Mouse (Mus musculus): ENCODE measurements around the gene Pdss2. TPM values are rescaled to one million over a fixed set of nuclear protein-coding genes. Genes with fewer than 3 reads are reported as not detected.

Gene Pdss2
- polyA plus RNA-seq (2017; shearing (Covaris generic)) = 8.8 TPM

DNA sequence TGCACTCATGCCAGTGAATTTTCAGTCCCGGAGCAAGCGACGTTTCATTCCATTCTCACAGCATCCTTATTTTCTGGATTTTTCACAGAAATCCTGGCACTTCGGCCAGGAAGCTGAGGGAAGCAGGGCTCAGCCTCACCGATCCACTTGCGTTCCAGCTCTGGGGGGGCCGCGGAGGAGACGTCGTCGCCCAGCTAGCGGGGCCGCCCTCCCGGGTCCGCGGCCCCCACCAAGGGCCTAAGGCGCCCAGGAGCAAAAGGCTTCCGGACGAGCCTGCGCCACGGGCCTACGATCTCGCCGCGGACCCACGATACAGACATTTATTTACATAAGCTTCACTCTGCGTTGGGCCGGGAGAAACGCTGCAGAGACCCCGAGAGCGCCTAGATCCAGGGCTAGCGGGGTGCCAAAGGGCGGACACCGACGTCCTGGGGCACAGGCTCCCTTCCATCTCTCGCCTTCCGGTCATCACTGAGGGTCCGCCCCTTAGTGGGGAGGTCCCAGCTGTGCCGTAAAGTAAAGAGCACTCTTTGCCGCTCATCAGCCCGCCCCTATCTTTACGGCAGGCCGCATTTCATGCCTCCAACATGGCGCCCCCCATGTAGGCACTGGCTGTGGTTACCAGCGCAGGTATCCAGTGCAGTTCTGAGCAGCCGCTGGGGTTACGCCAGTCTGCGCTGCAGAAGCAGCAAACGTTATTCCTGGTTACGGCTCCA is at the start of gene Pdss2:
TSS of gene Pdss2 (plus strand) at position 577 of the 716 bp plus-strand sequence.

DNA sequence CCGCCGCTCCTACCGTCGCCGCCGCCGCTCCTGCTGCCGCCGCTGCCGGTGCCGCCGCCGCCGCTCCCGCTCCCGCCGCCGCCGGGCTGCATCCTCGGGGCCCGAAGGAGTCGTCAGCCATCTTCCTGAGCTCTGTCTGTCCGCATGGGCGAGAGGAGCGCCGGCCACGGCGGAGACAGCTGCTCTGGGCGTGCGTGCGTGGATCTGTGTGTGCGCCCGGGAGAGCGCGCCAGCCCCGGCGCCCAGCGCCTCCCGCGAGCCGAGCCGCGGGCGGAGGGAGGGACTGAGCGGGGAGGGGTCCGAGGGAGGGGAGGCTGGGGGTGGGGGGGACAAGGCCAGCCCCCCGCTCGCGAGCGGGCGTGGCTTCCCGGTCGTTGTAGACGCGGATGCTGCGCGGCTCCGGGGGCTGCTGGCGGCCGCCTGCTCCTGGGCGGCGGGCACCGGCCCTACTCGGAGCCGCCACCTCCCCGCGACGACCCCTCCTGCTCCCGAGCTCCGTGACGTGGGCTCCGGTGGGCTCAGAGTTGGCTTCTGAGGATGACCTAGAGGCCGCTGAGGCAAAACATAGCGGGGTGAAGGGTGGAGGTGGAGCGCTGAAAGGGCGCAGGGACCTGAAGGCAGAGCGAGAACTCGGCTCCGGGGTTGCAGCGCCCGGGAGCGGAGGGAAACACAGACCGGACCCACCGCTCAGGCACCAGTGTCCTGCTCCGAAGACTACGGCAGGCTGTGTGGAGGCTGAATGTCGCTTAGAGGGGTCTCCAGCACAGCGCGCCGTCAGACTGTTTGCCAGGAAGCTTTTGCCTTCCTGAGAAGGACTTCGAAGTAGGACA is 46.7 kb upstream of the Pdss2 start, which contains the start of the genes Sobp and 9030612E09Rik:
TSS of gene Sobp (minus strand) at position 205 of the 830 bp plus-strand sequence.
TSS of gene 9030612E09Rik (plus strand) at position 379 of the 830 bp plus-strand sequence.

DNA sequence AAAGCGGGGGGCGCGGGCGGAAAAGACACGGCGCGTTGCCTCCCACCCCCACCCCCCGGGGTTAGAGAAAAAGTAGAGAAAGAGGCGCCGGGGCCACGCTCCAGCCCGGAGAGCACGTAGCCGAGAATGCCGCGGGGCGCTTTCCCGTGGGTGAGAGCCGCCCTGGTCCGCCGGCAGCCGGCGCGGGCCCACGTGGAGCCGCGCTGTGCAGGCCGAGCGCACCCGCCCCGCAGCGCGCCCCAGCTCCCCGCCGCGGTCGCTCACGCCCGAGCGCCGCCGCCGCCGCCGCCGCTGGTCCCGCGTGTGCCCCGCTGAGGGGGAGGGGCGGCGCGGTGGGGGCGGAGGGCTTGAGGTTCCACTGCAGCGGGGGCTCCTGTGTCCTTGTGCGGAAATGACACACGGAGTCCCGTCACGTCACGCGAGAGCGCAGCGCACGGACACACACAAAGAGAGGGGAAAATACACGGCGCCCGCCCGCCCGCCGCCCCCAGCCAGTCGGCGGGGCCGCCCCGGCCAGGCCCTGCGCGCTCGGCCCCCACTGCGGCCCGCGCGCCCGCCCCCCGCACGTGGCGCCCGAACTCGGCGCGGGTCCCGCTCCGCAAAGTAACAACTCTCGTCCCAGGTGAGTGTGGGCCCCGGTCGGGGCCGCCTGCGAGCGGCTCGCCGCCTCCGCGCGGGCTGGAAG is 257.6 kb downstream of the Pdss2 start, which contains the start of gene Bend3:
TSS of gene Bend3 (plus strand) at position 81 of the 685 bp plus-strand sequence.

Other genes starting within 250 kb of the Pdss2 start
- 0.17 TPM for gene Sobp, start 47.0 kb upstream of the Pdss2 start, polyA plus RNA-seq (2017; shearing (Covaris generic))
- gene 9030612E09Rik, start 46.8 kb upstream of the Pdss2 start, polyA plus RNA-seq (2017; shearing (Covaris generic)) = not detected